Mouse (Mus musculus) frontal cortex, adult 2 months (tissue): ENCODE data around the gene Psme3. TPM values are rescaled to one million over a fixed set of nuclear protein-coding genes. Genes with fewer than 3 reads are reported as not detected.
"Not testable (repeated sequence)": the region's sequence is repeated elsewhere in the genome, so short reads cannot be mapped to it uniquely, and the experiment has no call there.

ENCODE experiments used
- DNase-seq, 2 experiments: peaks; one replicate each; pipeline ENCODE4 v3.0.0; 2022; ENCODE audit warnings: low spot score in 1 of 2; ENCODE audit errors: extremely low spot score in 1 of 2
- polyA plus RNA-seq: library from polyadenylated mRNA; depleted of rRNA; stranded (reverse); fragments of >200 nt; gene quantifications from 2 replicates; pipeline ENCODE4 v1.2.3, GENCODE M21; 2012

Gene Psme3
- polyA plus RNA-seq, 1 experiment: 101 TPM

DNA sequence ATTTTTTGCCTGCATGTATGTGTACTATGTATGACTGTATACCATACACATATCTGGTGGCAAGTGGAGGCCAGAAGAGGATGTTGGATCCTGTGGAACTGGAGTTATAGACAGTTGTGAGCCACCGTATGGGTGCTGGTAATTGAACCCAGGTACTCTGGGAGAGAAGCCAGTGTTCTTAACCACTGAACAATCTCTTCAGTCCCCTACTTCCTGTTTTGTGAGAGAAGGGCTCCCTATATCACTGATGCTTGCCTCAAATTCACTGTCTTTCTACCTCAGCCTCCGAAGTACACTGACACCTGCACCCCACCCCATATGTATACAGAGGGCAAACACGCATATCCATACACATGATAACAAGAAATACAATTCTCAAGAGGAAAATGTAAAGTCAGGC lies 4.9 kb upstream of the Psme3 start:
- no peak for DNase-seq

- no peak for DNase-seq
Observed at GRCm38 (mm10) chr11:101312150-101312549, 3.9 kb upstream of the Psme3 start.

- DNase-seq: no peak
Observed at GRCm38 (mm10) chr11:101314567-101314966, 1.4 kb upstream of the Psme3 start.

DNA sequence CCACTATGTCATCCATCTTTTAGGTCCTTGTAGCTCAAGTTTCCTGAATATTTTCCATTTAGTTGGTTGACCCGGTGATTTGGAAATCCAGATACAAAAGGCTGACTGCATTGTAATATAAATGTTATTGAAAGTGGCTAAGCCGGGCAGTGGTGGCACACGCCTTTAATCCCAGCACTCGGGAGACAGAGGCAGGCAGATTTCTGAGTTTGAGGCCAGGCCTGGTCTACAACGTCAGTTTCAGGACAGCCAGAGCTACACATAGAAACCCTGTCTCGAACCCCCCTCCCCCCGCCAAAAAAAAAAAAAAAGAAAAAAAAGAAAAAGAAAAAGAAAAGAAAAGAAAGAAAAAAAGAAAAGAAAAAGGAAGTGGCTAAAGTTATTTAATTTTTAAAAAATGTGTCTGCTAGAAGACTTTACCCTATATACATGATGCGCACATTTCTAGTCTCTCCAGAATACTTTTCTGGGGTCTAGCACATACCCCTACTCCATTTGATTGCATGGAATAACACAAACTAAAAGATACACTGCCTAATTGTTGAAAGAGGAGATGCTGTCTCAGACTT lies 847 bp upstream of the Psme3 start:
- DNase-seq: no peak

DNA sequence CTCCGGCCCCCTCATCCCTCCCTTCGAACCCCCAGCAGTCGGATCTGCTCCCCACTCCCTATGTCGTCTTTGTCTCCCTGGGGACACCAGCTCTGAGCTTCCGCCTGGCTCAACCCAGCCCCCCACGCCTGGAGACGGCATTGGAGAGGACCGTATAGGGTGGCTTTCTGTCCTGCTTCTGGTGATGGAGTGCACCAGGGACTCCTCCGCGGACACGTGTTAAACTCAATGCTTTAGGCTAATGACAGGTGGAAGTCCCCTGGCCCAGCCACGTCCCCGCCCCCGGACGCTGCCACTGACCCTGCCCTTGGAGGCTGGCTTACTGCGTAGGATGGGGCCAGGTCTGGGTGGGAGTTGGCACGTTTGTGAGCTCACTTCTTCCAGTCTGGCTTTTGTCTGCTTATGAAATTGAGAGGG lies 496 bp downstream of the Psme3 start:
- DNase-seq: no peak

- peak; percentile 33 to 79 for DNase-seq
Observed at GRCm38 (mm10) chr11:101323609-101324008, 7.6 kb downstream of the Psme3 start.

DNA sequence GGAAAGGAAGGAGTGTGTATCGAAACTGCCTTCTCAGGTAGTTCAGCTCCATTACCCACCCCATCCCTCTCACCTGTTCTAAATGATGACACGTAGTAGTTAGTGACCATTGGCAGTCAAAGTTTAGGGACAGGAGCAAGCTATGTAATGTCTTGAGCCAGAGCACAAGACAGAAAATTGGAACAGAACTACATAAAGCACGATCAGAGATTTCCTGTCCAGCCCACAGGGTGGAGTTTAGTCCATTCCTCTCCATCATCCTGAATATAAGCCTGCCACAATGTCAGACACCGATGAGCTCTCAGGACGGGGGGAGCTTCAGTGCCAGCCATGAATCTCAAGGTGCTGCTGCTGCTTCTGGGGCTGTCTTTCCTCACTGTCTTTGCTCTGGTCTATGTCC lies 8.8 kb downstream of the Psme3 start, which contains the start of gene Aoc2:
Gene Aoc2 (plus strand): TSS at position 301 of the 400 bp plus-strand sequence.
- DNase-seq: no peak

DNA sequence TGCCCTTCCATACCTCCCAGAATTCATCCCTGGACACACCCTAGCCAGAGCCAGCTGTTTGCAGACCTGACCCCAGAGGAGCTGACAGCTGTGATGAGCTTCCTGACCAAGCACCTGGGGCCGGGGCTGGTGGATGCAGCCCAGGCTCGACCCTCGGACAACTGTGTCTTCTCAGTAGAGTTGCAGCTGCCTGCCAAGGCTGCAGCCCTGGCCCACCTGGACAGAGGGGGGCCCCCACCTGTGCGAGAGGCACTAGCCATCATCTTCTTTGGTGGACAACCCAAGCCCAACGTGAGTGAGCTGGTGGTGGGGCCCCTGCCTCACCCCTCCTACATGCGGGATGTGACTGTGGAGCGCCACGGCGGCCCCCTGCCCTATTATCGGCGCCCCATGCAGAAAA lies 9.2 kb downstream of the Psme3 start:
- not testable (repeated sequence) for DNase-seq

- DNase-seq: no peak
Observed at GRCm38 (mm10) chr11:101326147-101326546, 10.1 kb downstream of the Psme3 start.

DNA sequence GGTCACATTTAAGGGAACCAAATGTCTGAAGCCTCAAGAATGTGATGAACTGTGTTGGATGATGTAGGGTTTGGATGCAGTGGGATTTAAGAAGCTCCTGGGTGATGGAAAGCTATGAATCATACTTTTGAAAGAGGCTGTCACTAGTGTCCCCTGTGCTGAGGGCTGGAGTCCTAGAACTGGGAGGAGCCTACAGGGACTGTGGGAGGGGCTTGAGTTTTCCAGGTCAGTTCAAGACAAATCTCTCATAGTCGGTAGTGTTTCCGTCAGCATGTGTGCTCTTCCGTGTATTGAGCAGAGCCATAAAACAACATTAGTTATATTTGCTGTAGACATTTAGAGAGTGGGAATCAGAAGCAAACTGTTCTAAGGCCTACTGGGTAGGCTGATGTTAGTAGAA lies 11.3 kb downstream of the Psme3 start:
- no peak for DNase-seq

GRCm38 (mm10) chr11:101328941-101329635 lies 13.1 kb downstream of the Psme3 start:
- DNase-seq: peak in 1 of 2 experiments; percentile 62

GRCm38 (mm10) chr11:101330371-101330924 lies 14.4 kb downstream of the Psme3 start, which contains the start of gene Aoc3:
Gene Aoc3 (plus strand): TSS chr11:101330605.
- no peak for DNase-seq

- not testable (repeated sequence) for DNase-seq
Observed at GRCm38 (mm10) chr11:101330961-101331360, 14.9 kb downstream of the Psme3 start.

DNA sequence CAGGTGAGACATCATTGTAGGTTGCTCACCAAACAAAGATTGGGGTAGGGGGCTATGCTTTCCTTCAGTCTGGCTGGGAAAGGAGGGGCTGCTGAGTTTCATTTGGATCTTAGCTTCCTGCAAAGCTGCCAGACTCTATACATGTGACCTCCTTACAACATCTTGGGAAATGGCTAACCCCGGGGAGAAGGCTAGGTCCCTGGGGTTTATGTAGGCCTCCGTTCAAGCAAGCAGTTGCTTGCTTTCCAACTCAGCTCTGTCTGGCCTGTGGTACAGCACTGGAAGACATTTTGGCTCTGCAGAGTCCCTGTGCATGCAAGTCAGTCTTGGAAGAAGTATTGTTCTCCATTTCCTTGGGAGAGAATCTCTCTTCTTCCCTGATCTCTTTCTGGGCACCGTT lies 16.5 kb downstream of the Psme3 start:
- no peak for DNase-seq

- DNase-seq: no peak
Observed at GRCm38 (mm10) chr11:101334023-101334422, 18.0 kb downstream of the Psme3 start.

GRCm38 (mm10) chr11:101334516-101334915 lies 18.5 kb downstream of the Psme3 start:
- no peak for DNase-seq

GRCm38 (mm10) chr11:101335685-101336084 lies 19.7 kb downstream of the Psme3 start:
- DNase-seq: no peak

GRCm38 (mm10) chr11:101338123-101338760 lies 22.2 kb downstream of the Psme3 start:
- DNase-seq: peak in 1 of 2 experiments; percentile 17

- no peak for DNase-seq
Observed at GRCm38 (mm10) chr11:101347083-101347775, 31.2 kb downstream of the Psme3 start.

- no peak for DNase-seq
Observed at GRCm38 (mm10) chr11:101348774-101349173, 32.8 kb downstream of the Psme3 start.

DNA sequence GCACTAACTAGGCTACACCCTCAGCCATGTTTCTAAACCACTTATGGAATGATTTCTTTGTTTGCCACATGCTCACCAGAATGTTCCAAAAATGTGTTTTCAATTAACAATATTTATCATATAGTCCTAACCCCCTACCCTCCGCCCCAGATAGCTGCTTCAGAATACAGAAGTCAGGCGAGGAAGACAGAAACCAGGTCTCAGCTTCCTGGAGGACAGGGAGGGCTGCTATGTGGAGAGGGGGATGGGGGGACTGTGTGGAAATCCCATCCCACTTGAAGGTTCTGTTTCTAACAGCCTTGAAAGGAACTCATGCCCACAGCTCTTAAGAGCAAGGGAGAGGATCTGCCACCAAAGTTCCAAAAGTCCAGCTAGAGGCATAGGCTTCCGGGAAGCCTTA lies 33.2 kb downstream of the Psme3 start:
- no peak for DNase-seq
